Mouse (Mus musculus) brown adipose tissue, adult 24 weeks (tissue): ENCODE data around the gene Ppfia2. TPM values are rescaled to one million over a fixed set of nuclear protein-coding genes. Genes with fewer than 3 reads are reported as not detected.

Experiments
- H3K27ac ChIP-seq: fragments of 200-500 bp; replicated peaks from 2 replicates; pipeline ENCODE4 v1.5.1; 2012; ENCODE audit warnings: low read depth, mild to moderate bottlenecking, low read length
- H3K4me1 ChIP-seq: fragments of 200-500 bp; 2 replicates; pipeline ENCODE4 v1.6.1; 2012; ENCODE audit warnings: low read length, mixed read lengths; ENCODE audit not compliant: control insufficient read depth, insufficient read depth, insufficient read length
- H3K4me3 ChIP-seq: fragments of 200-500 bp; 2 replicates; pipeline ENCODE4 v1.5.1; 2012; ENCODE audit warnings: low read depth, mild to moderate bottlenecking, low read length, moderate library complexity; ENCODE audit not compliant: insufficient read depth
- polyA plus RNA-seq: library from polyadenylated mRNA; stranded (reverse); fragments of >200 nt; gene quantifications from 2 replicates; pipeline ENCODE4 v1.2.4, GENCODE M21; 2012; ENCODE audit not compliant: missing spikeins, insufficient read depth, insufficient read length

Ppfia2 gene
- polyA plus RNA-seq, 1 experiment = 0.36 TPM

DNA sequence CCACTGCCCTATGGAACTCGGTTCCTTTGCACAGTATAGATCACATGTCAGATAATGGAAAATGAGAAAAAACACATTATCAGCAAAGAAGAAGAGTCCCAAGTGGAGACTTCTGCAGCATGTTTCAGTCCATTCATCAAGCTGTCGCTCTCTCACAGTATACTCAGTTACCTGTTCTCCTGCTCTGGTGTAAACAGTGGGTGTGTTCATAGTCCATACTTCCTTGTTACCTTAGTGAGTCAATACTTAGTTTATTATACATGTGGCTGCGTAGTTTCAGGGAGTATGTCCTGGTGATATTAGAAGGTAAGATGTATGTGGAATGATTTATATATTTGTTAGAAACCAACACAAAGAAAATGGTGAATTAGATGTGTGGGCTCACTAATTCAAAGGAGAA lies 454.7 kb downstream of the Ppfia2 start:
- Histone ChIP-seq H3K4me3 (no peak overlapping the region), H3K4me1 (no peaks in the 10 kb centered on the region), H3K27ac (no peak overlapping the region)

GRCm38 (mm10) chr10:106928576-106929332 lies 458.6 kb downstream of the Ppfia2 start:
- Histone ChIP-seq H3K27ac (no peak overlapping the region), H3K4me3 (no peak overlapping the region), H3K4me1 (no peaks in the 10 kb centered on the region)

DNA sequence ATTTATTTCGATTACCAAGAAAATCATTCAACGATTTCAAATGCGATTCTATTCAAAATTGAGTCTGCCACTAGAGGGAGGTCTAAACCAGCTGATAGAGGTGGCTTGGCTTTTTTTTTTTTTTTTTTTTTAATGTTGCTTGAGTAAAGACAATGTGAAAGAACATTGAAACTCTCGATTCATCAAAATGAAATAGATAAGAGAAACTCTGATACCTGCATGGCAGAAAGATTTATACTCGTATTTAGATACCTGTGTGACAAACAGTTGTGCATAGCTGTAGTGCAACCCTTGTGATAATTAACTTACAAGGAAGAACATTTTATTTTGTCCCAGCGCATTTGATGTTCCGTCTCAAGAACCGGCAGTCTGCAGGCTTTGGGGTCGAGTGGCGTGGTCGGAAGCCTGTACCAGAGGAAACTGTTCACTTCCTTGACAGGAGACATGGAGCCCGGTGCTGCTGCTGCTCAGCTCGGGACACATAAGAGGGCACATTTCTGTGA lies 462.5 kb downstream of the Ppfia2 start:
- no peak overlapping the region for H3K4me3 ChIP-seq
- no peaks in the 10 kb centered on the region for H3K4me1 ChIP-seq
- no peak overlapping the region for H3K27ac ChIP-seq

- no peak overlapping the region for H3K27ac ChIP-seq
- H3K4me1 ChIP-seq = no peaks in the 10 kb centered on the region
These were observed 466.9 kb downstream of the Ppfia2 start for GRCm38 (mm10) chr10:106936996-106937395.

GRCm38 (mm10) chr10:106938851-106939250 lies 468.7 kb downstream of the Ppfia2 start:
- no peak overlapping the region for H3K4me3 ChIP-seq
- no peak overlapping the region for H3K27ac ChIP-seq
- H3K4me1 ChIP-seq = no peaks in the 10 kb centered on the region

More at GRCm38 (mm10) chr10:106936996-106937395, 466.9 kb downstream of the Ppfia2 start:
- no peak overlapping the region for H3K4me3 ChIP-seq

DNA sequence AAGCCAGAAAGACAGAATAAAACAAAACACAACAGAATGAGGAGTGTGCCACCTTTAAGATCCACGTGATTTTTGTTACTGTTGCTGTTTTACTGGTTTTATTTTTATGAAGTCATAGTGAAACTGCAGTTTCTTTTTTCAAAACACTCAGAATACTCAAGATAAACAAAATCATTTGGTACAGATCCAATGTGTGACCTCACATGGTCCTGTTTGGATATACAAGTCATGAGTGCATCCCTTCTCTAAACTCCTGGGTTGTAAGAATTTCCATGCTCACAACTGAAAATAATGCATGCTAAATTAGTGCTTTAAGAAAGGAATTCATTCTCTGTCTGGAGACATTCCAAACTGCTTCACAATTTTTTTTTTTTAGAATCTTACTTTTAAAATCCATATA lies 469.3 kb downstream of the Ppfia2 start:
- no peaks in the 10 kb centered on the region for H3K4me1 ChIP-seq
- no peak overlapping the region for H3K4me3 ChIP-seq
- H3K27ac ChIP-seq = no peak overlapping the region

DNA sequence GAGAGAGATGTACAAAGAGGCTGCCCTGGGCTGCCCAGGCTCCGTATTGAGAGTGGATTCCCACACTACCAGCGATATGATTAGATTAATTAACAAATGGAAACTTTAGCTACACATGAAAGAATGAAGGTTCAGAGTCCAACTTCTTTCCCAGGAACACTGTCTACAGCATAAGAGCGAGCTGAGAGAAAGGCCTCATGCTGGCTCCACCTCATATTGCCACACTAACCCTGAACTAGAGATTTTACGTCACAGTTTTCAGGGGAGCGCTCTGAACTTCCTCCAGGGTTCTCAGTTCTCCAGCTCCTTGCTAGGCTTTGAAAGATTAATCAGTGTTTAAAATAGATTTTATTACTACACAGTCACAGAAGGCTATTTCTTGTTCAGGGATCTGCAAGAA lies 471.2 kb downstream of the Ppfia2 start:
- Histone ChIP-seq H3K4me1 (no peaks in the 10 kb centered on the region), H3K27ac (no peak overlapping the region), H3K4me3 (no peak overlapping the region)

- no peak overlapping the region for H3K4me3 ChIP-seq
- H3K27ac ChIP-seq = no peak overlapping the region
- no peaks in the 10 kb centered on the region for H3K4me1 ChIP-seq
These were observed 488.9 kb downstream of the Ppfia2 start for GRCm38 (mm10) chr10:106959026-106959425.

- Histone ChIP-seq H3K27ac (no peak overlapping the region), H3K4me1 (no peaks in the 10 kb centered on the region), H3K4me3 (no peak overlapping the region)
These were observed 505.3 kb downstream of the Ppfia2 start for GRCm38 (mm10) chr10:106975193-106976141.
